Mouse (Mus musculus): ENCODE data around the gene Kdm3a. TPM values are rescaled to one million over a fixed set of nuclear protein-coding genes. Genes with fewer than 3 reads are reported as not detected.

Gene Kdm3a
- polyA plus RNA-seq, 1 experiment: 65.1 TPM

DNA sequence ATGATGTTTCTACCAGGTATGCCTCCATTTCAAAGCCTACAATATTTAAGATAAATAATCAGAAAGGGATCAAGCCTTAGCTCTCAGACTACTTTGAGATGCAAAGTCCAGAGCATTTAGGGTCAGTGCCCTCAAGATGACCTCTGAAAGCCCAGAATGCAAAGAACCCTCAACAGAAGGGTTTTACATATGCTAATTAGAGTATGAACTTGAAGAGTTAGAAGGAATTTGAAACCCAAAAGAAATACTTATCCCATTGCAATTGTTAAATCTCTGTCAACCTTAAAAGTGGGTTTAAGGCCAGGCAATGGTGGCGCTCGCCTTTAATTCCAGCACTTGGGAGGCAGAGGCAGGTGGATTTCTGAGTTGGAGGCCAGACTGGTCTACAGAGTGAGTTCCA, 6.8 kb downstream of the Kdm3a start:
- no peak for DNase-seq (ENCODE audit: low read depth)
- TF ChIP-seq POLR2A (IDR thresholded peaks at IDR 0.05; ENCODE audit: borderline replicate concordance, extremely low read depth, insufficient read depth, insufficient read length, poor library complexity, severe bottlenecking): no peak
- no peak for TF ChIP-seq CTCF (IDR thresholded peaks at IDR 0.05; ENCODE audit: borderline replicate concordance, extremely low read depth, insufficient read depth, insufficient read length)

DNA sequence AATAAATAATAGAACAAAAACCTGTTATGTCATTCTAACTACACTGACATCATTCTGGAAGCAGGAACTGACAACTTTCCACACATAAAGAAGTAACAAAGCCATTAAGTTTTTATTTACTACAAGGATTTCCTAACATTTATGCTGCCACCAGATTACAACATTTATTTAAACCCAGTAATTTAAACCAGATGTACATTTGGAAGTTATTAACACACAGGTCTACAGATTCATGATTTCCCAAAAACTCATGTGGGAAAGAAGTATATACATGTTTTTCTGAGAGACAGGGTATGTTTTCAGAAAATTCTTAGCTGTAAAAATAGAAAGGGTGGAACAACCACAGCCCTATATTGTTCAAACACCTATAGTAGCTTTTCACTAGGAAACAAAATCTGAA, 8.1 kb downstream of the Kdm3a start:
- DNase-seq (ENCODE audit: low read depth): no peak
- TF ChIP-seq POLR2A (IDR thresholded peaks at IDR 0.05; ENCODE audit: borderline replicate concordance, extremely low read depth, insufficient read depth, insufficient read length, poor library complexity, severe bottlenecking): no peak
- no peak for TF ChIP-seq CTCF (IDR thresholded peaks at IDR 0.05; ENCODE audit: borderline replicate concordance, extremely low read depth, insufficient read depth, insufficient read length)

- TF ChIP-seq POLR2A (IDR thresholded peaks at IDR 0.05; ENCODE audit: borderline replicate concordance, extremely low read depth, insufficient read depth, insufficient read length, poor library complexity, severe bottlenecking): no peak
- TF ChIP-seq CTCF (IDR thresholded peaks at IDR 0.05; ENCODE audit: borderline replicate concordance, extremely low read depth, insufficient read depth, insufficient read length): no peak
- peak; percentile 7 for DNase-seq (ENCODE audit: low read depth)
Observed at GRCm38 (mm10) chr6:71621981-71622380, 10.8 kb downstream of the Kdm3a start.

DNA sequence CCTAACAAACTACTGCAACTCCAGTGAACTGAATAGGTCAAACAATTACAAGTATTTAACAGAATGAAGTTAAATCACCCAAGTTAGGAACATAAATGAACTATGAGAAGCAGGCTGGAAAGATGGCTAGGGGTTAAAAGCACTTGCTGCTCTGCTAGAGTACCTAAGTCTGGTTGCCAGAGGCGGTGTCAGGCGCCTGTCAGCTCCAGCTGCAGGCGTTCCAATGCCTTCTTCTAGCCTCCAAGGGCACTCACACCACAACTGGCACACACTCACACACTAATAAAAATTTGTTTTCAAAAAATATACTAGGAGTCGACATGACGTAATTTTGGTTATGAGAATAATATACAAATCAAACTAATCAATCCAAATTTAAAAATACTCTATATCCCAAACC, 11.2 kb downstream of the Kdm3a start:
- TF ChIP-seq CTCF (IDR thresholded peaks at IDR 0.05; ENCODE audit: borderline replicate concordance, extremely low read depth, insufficient read depth, insufficient read length) (no peak), POLR2A (IDR thresholded peaks at IDR 0.05; ENCODE audit: borderline replicate concordance, extremely low read depth, insufficient read depth, insufficient read length, poor library complexity, severe bottlenecking) (no peak)

DNA sequence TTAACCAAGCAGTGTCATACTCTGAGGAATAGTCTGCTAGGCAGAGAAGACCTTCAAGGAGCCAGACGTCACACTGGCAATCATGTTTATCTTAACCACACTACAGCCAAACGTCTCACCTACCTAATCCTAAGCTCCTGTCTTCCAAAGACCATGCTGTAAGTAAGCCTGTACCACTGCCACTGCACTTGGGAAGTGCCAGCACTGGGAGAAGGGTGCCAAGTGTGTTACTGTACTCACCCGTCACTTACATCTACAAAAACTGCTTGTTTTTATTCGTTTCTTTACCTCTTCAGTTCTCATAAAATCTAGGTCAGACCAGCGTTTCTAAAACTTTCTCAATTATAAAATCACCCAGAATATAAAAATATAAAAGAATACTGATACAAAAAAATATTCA, 15.8 kb downstream of the Kdm3a start:
- DNase-seq (ENCODE audit: low read depth): no peak
- TF ChIP-seq CTCF (IDR thresholded peaks at IDR 0.05; ENCODE audit: borderline replicate concordance, extremely low read depth, insufficient read depth, insufficient read length) (no peak), POLR2A (IDR thresholded peaks at IDR 0.05; ENCODE audit: borderline replicate concordance, extremely low read depth, insufficient read depth, insufficient read length, poor library complexity, severe bottlenecking) (no peak)

More for the DNA sequence above, 11.2 kb downstream of the Kdm3a start:
- DNase-seq (ENCODE audit: low read depth): no peak

DNA sequence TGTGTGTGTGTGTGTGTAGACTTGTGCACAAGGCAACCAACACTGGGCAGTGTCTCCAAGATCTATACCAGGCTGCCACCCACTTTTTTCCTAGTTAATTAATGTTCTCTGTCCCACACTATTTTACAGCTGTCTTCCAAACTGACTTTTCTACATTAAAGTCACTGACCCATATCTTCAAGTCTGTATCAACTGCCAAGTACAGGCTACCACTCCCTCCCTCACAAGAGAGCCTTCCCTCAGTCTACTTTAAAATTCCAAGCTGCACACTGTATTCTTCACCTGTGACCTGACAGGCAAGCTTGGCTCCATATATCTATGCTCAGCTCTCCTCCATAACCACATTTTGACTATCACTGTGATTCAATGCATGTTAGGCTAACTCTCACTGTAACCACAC, 19.6 kb downstream of the Kdm3a start:
- TF ChIP-seq POLR2A (IDR thresholded peaks at IDR 0.05; ENCODE audit: borderline replicate concordance, extremely low read depth, insufficient read depth, insufficient read length, poor library complexity, severe bottlenecking): no peak
- no peak for TF ChIP-seq CTCF (IDR thresholded peaks at IDR 0.05; ENCODE audit: borderline replicate concordance, extremely low read depth, insufficient read depth, insufficient read length)
- no peak for DNase-seq (ENCODE audit: low read depth)

- no peak for DNase-seq (ENCODE audit: low read depth)
- TF ChIP-seq CTCF (IDR thresholded peaks at IDR 0.05; ENCODE audit: borderline replicate concordance, extremely low read depth, insufficient read depth, insufficient read length): no peak
- no peak for TF ChIP-seq POLR2A (IDR thresholded peaks at IDR 0.05; ENCODE audit: borderline replicate concordance, extremely low read depth, insufficient read depth, insufficient read length, poor library complexity, severe bottlenecking)
Observed at GRCm38 (mm10) chr6:71609968-71610367, 22.8 kb downstream of the Kdm3a start.

DNA sequence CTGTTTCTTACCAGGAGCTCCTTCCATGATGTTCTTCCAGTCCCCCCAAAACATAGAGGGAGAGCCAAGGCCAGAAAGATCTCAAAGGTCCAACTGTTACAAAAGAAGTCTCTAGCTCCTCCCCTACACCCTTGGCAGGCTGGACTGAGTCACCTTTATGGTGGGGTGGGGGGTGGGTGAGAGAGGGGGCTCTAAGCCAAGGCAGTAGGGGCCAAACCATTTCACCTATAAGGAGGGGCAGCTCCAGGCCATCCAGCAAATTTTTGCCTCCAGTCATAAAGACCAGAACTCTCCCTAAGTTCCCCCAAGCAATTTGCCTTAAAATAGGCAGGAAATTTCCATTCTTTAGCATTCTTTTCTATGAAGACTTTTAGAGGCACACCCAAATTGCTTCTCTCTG, 23.8 kb downstream of the Kdm3a start:
- no peak for TF ChIP-seq CTCF (IDR thresholded peaks at IDR 0.05; ENCODE audit: borderline replicate concordance, extremely low read depth, insufficient read depth, insufficient read length)
- TF ChIP-seq POLR2A (IDR thresholded peaks at IDR 0.05; ENCODE audit: borderline replicate concordance, extremely low read depth, insufficient read depth, insufficient read length, poor library complexity, severe bottlenecking): no peak
- DNase-seq (ENCODE audit: low read depth): no peak

- DNase-seq (ENCODE audit: low read depth): no peak
- TF ChIP-seq CTCF (IDR thresholded peaks at IDR 0.05; ENCODE audit: borderline replicate concordance, extremely low read depth, insufficient read depth, insufficient read length) (no peak), POLR2A (IDR thresholded peaks at IDR 0.05; ENCODE audit: borderline replicate concordance, extremely low read depth, insufficient read depth, insufficient read length, poor library complexity, severe bottlenecking) (no peak)
Observed at GRCm38 (mm10) chr6:71607756-71608155, 25.0 kb downstream of the Kdm3a start.

- TF ChIP-seq POLR2A (IDR thresholded peaks at IDR 0.05; ENCODE audit: borderline replicate concordance, extremely low read depth, insufficient read depth, insufficient read length, poor library complexity, severe bottlenecking): no peak
- TF ChIP-seq CTCF (IDR thresholded peaks at IDR 0.05; ENCODE audit: borderline replicate concordance, extremely low read depth, insufficient read depth, insufficient read length): no peak
- no peak for DNase-seq (ENCODE audit: low read depth)
Observed at GRCm38 (mm10) chr6:71590154-71590553, 42.6 kb downstream of the Kdm3a start.

- DNase-seq (ENCODE audit: low read depth): no peak
- TF ChIP-seq CTCF (IDR thresholded peaks at IDR 0.05; ENCODE audit: borderline replicate concordance, extremely low read depth, insufficient read depth, insufficient read length) (no peak), POLR2A (IDR thresholded peaks at IDR 0.05; ENCODE audit: borderline replicate concordance, extremely low read depth, insufficient read depth, insufficient read length, poor library complexity, severe bottlenecking) (no peak)
Observed at GRCm38 (mm10) chr6:71589401-71589800, 43.4 kb downstream of the Kdm3a start.

DNA sequence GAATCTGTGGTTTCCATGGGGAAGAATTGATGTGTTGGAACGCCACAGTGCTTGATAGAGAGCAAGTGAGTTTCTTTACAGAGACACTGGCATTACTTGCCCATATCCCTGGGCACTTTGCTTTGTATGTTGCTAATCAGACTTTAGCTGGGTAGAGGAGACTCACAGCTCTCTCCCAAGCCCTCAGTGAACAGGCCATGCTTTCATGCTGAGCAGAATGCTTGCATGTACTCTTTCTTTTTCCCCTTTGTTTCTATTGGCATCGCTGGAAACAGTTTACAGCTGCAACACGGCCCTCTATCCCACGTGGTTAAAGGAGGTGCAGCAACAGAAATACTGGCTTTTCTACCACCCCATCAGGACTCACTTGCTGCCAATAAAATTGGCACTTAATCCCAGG, 49.6 kb downstream of the Kdm3a start:
- no peak for TF ChIP-seq CTCF (IDR thresholded peaks at IDR 0.05; ENCODE audit: borderline replicate concordance, extremely low read depth, insufficient read depth, insufficient read length)
- TF ChIP-seq POLR2A (IDR thresholded peaks at IDR 0.05; ENCODE audit: borderline replicate concordance, extremely low read depth, insufficient read depth, insufficient read length, poor library complexity, severe bottlenecking): no peak
- DNase-seq (ENCODE audit: low read depth): peak; percentile 29
